Mouse (Mus musculus) kidney, postnatal 0 days (tissue): ENCODE measurements at regions not wholly inside any gene's neighbourhood (a gene's known extent, or its start where the extent isn't known, plus 50 kb on each side); places are given as distances from the start of the nearest gene placed in this dataset.

Source experiments
- ATAC-seq: fragments of 200-750 bp; cut with Nextera tagmentation; replicated peaks from 2 replicates; pipeline ENCODE4 v1.8.0; 2017; ENCODE audit warnings: low read depth, moderate number of reproducible peaks, moderate TSS enrichment, moderate library complexity; ENCODE audit not compliant: low FRiP score
- DNase-seq: peaks from one replicate; pipeline ENCODE4 v3.0.0-alpha.2; 2016; ENCODE audit warnings: low spot score
- H3K27ac ChIP-seq: fragments of 300-500 bp; sonication (generic); 2 replicates; pipeline ENCODE4 v1.5.1; 2014; ENCODE audit warnings: mild to moderate bottlenecking
- H3K27me3 ChIP-seq: fragments of 300-500 bp; sonication (generic); 2 replicates; pipeline ENCODE4 v1.6.1; 2014; ENCODE audit warnings: low read length, mixed read lengths; ENCODE audit not compliant: insufficient read depth
- H3K36me3 ChIP-seq: fragments of 300-500 bp; sonication (generic); 2 replicates; pipeline ENCODE4 v1.6.1; 2014; ENCODE audit warnings: low read length, mixed read lengths; ENCODE audit not compliant: insufficient read depth
- H3K4me1 ChIP-seq: fragments of 300-500 bp; sonication (generic); replicated peaks from 2 replicates; pipeline ENCODE4 v1.6.1; 2014; ENCODE audit warnings: antibody characterized with exemption, low read length, mixed read lengths; ENCODE audit not compliant: insufficient read depth
- H3K4me2 ChIP-seq: fragments of 300-500 bp; sonication (generic); 2 replicates; pipeline ENCODE4 v1.6.1; 2014; ENCODE audit warnings: mild to moderate bottlenecking, low read length, moderate library complexity, mixed read lengths
- H3K4me3 ChIP-seq: fragments of 300-500 bp; sonication (generic); replicated peaks from 2 replicates; pipeline ENCODE4 v1.5.1; 2014; ENCODE audit warnings: low read depth, low read length
- H3K9ac ChIP-seq: fragments of 300-500 bp; sonication (generic); 2 replicates; pipeline ENCODE4 v1.6.1; 2014; ENCODE audit warnings: low read depth, low read length
- H3K9me3 ChIP-seq: fragments of 300-500 bp; sonication (generic); replicated peaks from 2 replicates; pipeline ENCODE4 v1.6.1; 2016; ENCODE audit warnings: low read length, inconsistent platforms, mixed read lengths
- CTCF ChIP-seq: IDR thresholded peaks from 2 replicates; pipeline ENCODE4 v1.5.1; 2016; ENCODE audit warnings: antibody characterized with exemption, low read depth, mild to moderate bottlenecking, moderate library complexity
- WGBS: fragments of 180-500 bp; shearing (Covaris S2); extraction: QIAGEN DNeasy Blood & Tissue Kit; methylation state at CpG from one replicate; pipeline ENCODE4 v1.1.7; 2014; 5-methylcytosine and 5-hydroxymethylcytosine counted together

DNA sequence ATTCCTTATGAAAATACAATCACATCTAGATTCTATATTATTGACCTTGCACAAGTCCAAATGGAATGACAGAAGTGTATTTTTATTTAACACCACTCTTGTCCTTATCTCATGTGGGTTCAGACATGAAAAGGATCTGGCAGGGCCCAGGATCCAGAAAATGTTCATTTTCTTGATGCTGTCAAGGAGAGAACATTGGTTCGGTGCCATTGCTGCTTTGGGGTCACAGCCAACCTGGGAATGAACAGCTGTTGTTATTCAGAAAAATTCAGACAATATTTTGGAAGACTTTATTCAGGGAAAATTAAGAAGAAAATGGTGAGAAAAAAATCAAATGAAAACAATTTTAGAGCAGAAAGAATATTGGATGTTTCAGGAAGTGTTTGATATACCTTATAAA lies 590.0 kb downstream of the Iqcm start:
- Histone ChIP-seq H3K27me3 (no peaks in the 10 kb centered on the region), H3K4me1 (no peaks in the 10 kb centered on the region), H3K9ac (no peak overlapping the region), H3K4me3 (no peak overlapping the region), H3K9me3 (no peaks in the 10 kb centered on the region), H3K36me3 (no peaks in the 10 kb centered on the region), H3K4me2 (no peak overlapping the region), H3K27ac (no peak overlapping the region)
- DNase-seq: no peak
- TF ChIP-seq CTCF: no peak
- no peak for ATAC-seq
- WGBS: 70% methylated on average over 1 of the region's 1 CpGs

DNA sequence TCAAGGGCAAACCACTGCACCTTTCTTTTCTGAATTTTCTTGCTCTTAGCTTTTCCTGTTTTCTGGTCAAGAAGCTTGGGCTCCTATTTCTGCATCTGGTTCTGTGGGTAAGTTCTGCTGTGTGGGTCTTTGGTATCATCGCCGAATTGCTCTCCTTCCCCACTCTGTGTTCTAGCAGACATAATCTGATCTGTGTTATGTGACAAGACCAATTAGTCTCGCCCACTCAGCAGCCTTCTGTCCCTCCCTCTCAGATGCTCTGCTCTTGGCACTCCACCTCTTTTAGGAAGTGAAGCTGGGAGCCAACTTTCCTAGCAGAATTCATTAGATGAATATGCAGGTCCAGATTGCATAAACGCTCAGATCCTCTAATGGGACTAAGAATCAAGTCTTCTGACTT lies 603.5 kb downstream of the Iqcm start:
- H3K27me3 ChIP-seq: no peaks in the 10 kb centered on the region
- ATAC-seq (no peak), DNase-seq (no peak)
- no peak overlapping the region for H3K27ac ChIP-seq
- WGBS: 80% methylated on average over 4 of the region's 4 CpGs
- H3K4me3 ChIP-seq: no peak overlapping the region
- no peak overlapping the region for H3K4me2 ChIP-seq
- H3K4me1 ChIP-seq: no peaks in the 10 kb centered on the region
- no peaks in the 10 kb centered on the region for H3K36me3 ChIP-seq
- no peak for TF ChIP-seq CTCF
- no peak overlapping the region for H3K9ac ChIP-seq
- H3K9me3 ChIP-seq: no peaks in the 10 kb centered on the region

DNA sequence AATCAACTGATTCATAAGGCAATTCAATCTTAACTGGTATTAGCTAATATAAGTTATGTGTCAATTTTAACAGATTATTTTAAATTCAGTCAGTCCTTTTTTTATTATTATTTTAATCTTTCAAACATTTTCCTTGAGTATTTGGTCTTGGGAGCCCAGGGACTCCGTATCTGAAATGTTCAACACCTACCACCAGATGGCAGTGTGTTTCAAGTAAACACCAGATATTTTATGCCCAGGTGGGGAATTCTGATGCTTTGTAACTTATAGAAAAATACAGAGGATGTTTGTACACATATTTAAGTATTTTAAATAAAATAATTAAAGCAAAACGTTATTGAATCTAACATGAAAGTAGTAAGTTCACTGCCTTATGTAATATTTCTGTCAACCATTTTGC lies 619.2 kb downstream of the Iqcm start:
- Histone ChIP-seq H3K27ac (no peak overlapping the region), H3K4me2 (no peak overlapping the region), H3K4me3 (no peak overlapping the region), H3K9me3 (no peaks in the 10 kb centered on the region), H3K36me3 (no peaks in the 10 kb centered on the region), H3K27me3 (no peaks in the 10 kb centered on the region), H3K9ac (no peak overlapping the region), H3K4me1 (no peaks in the 10 kb centered on the region)
- TF ChIP-seq CTCF: peak; percentile 75
- 8% methylated on average over 2 of the region's 2 CpGs for WGBS
- no peak for ATAC-seq
- peak; percentile 70 for DNase-seq

DNA sequence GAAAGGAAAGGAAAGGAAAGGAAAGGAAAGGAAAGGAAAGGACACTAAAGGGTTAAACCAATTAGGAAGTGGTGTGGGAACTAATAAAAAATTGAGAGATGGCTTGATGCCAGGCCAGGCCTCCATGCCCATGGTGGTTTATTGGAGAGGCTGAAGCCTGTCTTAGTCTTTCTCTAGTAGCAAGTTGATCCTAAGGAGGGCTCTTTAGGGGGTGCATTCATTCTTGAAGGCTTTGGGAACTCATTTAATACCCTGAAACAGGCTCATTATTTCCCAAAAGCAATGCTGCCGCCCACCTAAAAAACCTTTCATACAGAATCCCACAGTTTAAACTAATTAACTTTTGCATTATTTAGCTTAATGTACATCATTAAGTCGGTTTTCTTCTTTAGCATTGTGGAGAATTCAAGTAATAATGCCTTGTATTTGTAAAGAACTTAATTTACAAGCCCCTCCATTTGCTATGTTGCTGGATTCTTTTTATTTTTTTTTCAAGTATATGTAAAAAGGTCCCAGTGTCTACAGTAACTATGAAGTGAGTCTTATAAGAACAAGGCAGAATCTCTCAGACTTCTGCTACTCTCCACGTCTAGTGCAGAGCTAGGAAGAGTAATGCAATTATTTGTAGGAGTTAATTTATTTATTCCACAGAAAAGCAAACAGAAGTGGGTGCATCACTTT lies 624.3 kb downstream of the Iqcm start:
- ATAC-seq: no peak
- Histone ChIP-seq H3K27ac (no peak overlapping the region), H3K9ac (no peak overlapping the region), H3K4me2 (no peak overlapping the region), H3K4me1 (no peaks in the 10 kb centered on the region), H3K9me3 (no peaks in the 10 kb centered on the region), H3K4me3 (no peak overlapping the region), H3K27me3 (no peaks in the 10 kb centered on the region), H3K36me3 (no peaks in the 10 kb centered on the region)
- no peak for TF ChIP-seq CTCF
- 69% methylated on average over 3 of the region's 3 CpGs for WGBS
- no peak for DNase-seq

DNA sequence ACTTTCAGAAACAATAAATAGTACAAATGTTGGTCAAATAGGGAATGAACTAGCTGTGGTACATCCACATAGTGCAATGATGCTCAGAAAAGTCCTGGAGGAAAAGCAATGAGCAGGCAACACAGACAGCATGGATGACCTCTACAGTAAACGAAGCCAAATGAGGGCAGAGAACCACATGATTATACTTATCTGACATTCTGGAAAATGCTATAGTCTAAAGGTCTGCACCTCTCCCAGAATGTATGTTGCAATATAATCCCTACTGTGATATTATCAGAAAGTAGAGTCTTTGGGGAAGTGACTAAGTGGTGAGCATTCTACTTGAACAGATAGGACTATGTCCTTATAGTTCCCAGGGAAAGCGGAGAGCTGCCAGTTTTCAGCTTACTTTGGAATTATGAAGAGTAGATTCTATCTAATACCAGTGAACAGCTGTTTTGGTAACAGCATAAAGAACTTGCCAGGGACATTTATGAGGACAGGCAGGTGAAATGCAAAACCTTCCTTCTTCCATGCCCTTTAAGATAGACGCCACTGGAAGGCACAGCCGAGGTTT lies 672.2 kb downstream of the Iqcm start:
- no peak for TF ChIP-seq CTCF
- no peaks in the 10 kb centered on the region for H3K36me3 ChIP-seq
- no peaks in the 10 kb centered on the region for H3K4me1 ChIP-seq
- H3K9ac ChIP-seq: no peak overlapping the region
- H3K4me2 ChIP-seq: no peak overlapping the region
- DNase-seq: no peak
- H3K27ac ChIP-seq: no peak overlapping the region
- no peaks in the 10 kb centered on the region for H3K9me3 ChIP-seq
- WGBS: 87% methylated on average over 4 of the region's 4 CpGs
- H3K27me3 ChIP-seq: no peaks in the 10 kb centered on the region
- H3K4me3 ChIP-seq: no peak overlapping the region
- no peak for ATAC-seq

DNA sequence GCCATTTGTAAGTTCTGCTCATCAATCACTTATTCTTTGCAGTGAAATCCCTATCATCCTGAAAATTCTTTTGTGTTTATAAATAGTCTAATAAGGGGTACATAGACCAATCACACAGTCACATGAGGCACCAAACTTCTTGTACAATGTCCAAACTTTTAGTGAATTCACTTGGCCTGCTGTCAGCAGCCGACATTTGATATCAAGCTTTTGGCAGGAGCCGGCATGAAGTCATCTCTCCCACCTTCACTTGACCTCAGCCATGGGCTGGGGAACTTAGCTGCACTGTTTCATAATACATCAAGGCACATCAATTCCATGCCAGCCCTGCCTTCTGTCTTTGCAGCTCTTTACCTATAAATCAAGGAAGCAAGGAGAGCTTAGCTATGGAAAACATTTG lies 679.0 kb downstream of the Iqcm start:
- H3K4me1 ChIP-seq: no peaks in the 10 kb centered on the region
- 40% methylated on average over 2 of the region's 2 CpGs for WGBS
- no peak for TF ChIP-seq CTCF
- H3K9ac ChIP-seq: no peak overlapping the region
- H3K4me2 ChIP-seq: no peak overlapping the region
- no peaks in the 10 kb centered on the region for H3K36me3 ChIP-seq
- H3K4me3 ChIP-seq: no peak overlapping the region
- no peak overlapping the region for H3K27ac ChIP-seq
- no peaks in the 10 kb centered on the region for H3K9me3 ChIP-seq
- H3K27me3 ChIP-seq: no peaks in the 10 kb centered on the region
- DNase-seq (no peak), ATAC-seq (no peak)

DNA sequence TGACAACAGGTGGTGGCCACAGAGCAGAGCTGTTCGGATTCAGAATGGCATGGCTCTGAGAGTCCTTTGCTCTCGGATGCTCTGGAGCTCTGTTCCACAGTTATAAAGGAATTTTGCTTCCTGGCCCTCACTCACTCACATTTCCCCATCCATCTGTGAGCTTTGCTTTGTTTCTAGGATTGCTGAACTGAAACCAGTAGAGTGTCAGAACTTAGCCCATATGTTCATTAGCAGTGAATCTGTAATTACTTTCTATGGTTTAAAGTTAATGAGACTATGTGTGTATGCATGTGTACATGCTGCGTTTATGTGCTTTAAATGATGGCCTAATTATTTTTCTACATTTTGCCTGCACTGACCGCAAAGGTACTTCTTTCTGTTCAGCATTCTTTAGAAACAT lies 688.7 kb downstream of the Iqcm start:
- H3K4me1 ChIP-seq: no peaks in the 10 kb centered on the region
- no peak for DNase-seq
- no peaks in the 10 kb centered on the region for H3K9me3 ChIP-seq
- H3K9ac ChIP-seq: no peak overlapping the region
- 70% methylated on average over 4 of the region's 4 CpGs for WGBS
- H3K27me3 ChIP-seq: no peaks in the 10 kb centered on the region
- TF ChIP-seq CTCF: no peak
- no peak overlapping the region for H3K4me3 ChIP-seq
- H3K27ac ChIP-seq: no peak overlapping the region
- no peak overlapping the region for H3K4me2 ChIP-seq
- H3K36me3 ChIP-seq: no peaks in the 10 kb centered on the region
- no peak for ATAC-seq
